Mouse (Mus musculus): Measurements from ENCODE around the gene Selenon. TPM values are rescaled to one million over a fixed set of nuclear protein-coding genes. Genes with fewer than 3 reads are reported as not detected.

Selenon gene
- polyA plus RNA-seq, 1 experiment from 2014 or later, result 43.6 TPM

DNA sequence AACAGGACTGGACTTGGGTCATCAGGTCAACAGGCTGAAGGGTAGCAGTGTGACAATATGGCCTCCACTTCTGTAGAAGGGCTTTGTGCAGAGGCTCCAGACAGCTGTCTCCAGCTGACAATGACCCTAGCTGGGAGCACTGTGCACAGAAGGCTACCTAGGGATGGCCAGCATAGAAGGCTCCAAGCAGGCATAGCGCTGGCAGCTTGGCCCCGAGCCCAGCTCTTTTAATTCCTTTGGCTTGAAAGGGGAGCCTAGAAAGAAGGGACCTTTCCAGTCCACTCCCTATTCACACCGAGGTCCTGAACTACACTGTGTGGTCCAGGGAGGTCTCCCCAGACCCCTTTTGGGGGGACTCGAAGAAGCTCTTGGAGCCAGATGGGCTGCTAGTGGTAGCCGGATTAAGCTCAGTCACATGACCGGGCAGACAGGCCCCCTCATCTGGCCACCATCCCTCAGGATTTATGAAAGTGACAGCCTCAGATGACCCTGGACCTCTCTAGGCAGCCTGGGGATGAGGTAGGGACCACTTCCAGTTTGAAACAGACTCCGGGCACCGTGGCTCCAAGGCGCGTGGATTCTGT lies 12.9 kb downstream of the Selenon start:
- no peak overlapping the region for H3K9ac ChIP-seq (ENCODE audit: low read length)
- no peak overlapping the region for H3K4me2 ChIP-seq (ENCODE audit: low read length)
- no peak overlapping the region for H3K4me3 ChIP-seq (ENCODE audit: control insufficient read depth in 1 of 2, insufficient read depth in 1 of 2, low read depth in 1 of 2, low read length in 2 of 2)
- H3K4me1 ChIP-seq (ENCODE audit: control insufficient read depth in 2 of 2, insufficient read depth in 2 of 2, low read length in 2 of 2), result peaks cover 3 to 7% of the 10 kb centered on the region in 2 experiments
- WGBS, result 83% methylated on average over 10 of the region's 10 CpGs
- ATAC-seq (ENCODE audit: insufficient number of reproducible peaks, insufficient read depth, low FRiP score, low read depth), result no peak
- H3K27me3 ChIP-seq (ENCODE audit: control insufficient read depth, insufficient read depth, low read length), result no peaks in the 10 kb centered on the region
- no peak overlapping the region for H3K27ac ChIP-seq (replicated peaks in 1 of 2; ENCODE audit: control insufficient read depth in 1 of 2, insufficient read depth in 1 of 2, low read depth in 2 of 2, low read length in 2 of 2)
- peaks cover 60% of the 10 kb centered on the region for H3K36me3 ChIP-seq (ENCODE audit: control insufficient read depth, insufficient read depth, low read length)
- H3K9me3 ChIP-seq (ENCODE audit: control insufficient read depth, low read length), result no peaks in the 10 kb centered on the region

DNA sequence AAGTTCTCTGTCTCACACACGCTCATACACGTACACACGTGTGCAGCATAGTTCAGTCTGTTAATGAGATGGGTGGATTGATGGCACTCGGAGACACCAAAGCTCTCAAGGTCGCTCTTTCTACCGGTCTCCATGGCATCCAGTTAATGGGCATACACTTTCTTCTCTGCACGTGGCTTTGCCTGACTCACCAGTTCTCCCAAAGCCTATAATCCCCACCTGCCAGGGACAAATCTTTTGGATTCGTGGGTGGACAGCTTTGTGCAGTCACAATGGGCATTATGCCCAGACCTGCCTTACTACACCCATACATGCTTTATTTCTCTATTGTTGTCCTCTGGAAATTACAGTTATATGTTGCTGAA lies 16.2 kb downstream of the Selenon start:
- Histone ChIP-seq H3K4me1 (ENCODE audit: control insufficient read depth in 2 of 2, insufficient read depth in 2 of 2, low read length in 2 of 2) (peaks cover 16 to 34% of the 10 kb centered on the region in 2 experiments), H3K27ac (replicated peaks in 1 of 2; ENCODE audit: control insufficient read depth in 1 of 2, insufficient read depth in 1 of 2, low read depth in 2 of 2, low read length in 2 of 2) (peak overlapping the region; percentile 44 to 93; a peak in 3 of 4 replicates), H3K4me3 (ENCODE audit: control insufficient read depth in 1 of 2, insufficient read depth in 1 of 2, low read depth in 1 of 2, low read length in 2 of 2) (peak overlapping the region; percentile 48 to 89), H3K9me3 (ENCODE audit: control insufficient read depth, low read length) (no peaks in the 10 kb centered on the region), H3K9ac (ENCODE audit: low read length) (peak overlapping the region; percentile 85), H3K27me3 (ENCODE audit: control insufficient read depth, insufficient read depth, low read length) (no peaks in the 10 kb centered on the region), H3K36me3 (ENCODE audit: control insufficient read depth, insufficient read depth, low read length) (peaks cover 45% of the 10 kb centered on the region), H3K4me2 (ENCODE audit: low read length) (peak overlapping the region; percentile 98)
- 11% methylated on average over 8 of the region's 8 CpGs for WGBS
- ATAC-seq (ENCODE audit: insufficient number of reproducible peaks, insufficient read depth, low FRiP score, low read depth), result no peak

DNA sequence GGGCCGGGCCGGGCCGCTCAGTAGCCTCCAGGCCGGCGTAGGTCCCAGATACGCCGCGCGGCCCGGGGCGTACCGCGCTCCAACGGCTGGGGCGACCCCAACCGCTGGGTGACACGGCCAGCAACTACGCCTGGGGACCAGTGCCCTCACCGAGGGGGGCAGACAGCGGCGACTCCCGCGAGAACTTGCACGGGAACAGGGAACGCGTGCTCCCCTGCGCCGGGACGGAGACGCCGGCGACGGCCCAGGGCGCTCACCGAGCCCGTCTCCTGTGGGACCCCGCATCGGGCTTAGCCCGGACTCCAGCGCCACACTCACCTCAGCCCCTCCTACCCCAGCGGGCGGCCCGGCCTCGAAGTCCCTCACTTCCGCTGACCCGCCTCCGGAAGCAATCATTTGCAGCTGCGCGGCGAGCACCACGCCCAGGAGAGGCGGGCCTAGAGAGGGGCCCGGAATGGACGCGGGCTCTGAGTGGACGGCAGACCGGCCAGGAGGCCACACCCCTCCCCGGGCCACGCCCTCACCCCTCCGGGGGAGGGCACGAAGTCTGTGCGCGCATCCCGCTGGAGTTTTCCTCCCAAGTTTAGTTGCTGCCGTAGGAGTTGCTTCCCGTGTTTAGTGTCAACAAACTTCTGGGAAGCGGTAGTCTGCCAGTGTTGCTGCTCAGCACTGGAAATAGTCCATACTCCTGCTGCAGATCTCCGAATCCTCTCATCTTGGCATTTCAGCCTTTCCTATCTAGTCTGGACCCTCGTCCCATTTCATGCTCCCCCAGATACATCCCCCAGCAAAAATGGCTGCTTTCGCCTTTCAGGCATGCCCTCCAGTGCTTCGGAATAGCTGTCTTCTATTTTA lies 16.8 kb downstream of the Selenon start, which contains the start of gene Mtfr1l:
Mtfr1l (minus strand) TSS at position 456 of the 855 bp plus-strand sequence.
- H3K9ac ChIP-seq (ENCODE audit: low read length), result peak within 1 kb of the TSS; percentile 85
- H3K27ac ChIP-seq (replicated peaks in 1 of 2; ENCODE audit: control insufficient read depth in 1 of 2, insufficient read depth in 1 of 2, low read depth in 2 of 2, low read length in 2 of 2), result peak within 1 kb of the TSS; percentile 78 to 93
- ATAC-seq (ENCODE audit: insufficient number of reproducible peaks, insufficient read depth, low FRiP score, low read depth), result peak; percentile 98
- peaks cover 45% of the 10 kb centered on the region for H3K36me3 ChIP-seq (ENCODE audit: control insufficient read depth, insufficient read depth, low read length)
- WGBS, result under 1% methylated on average over 71 of the region's 71 CpGs
- no peaks in the 10 kb centered on the region for H3K27me3 ChIP-seq (ENCODE audit: control insufficient read depth, insufficient read depth, low read length)
- no peaks in the 10 kb centered on the region for H3K9me3 ChIP-seq (ENCODE audit: control insufficient read depth, low read length)
- H3K4me1 ChIP-seq (ENCODE audit: control insufficient read depth in 2 of 2, insufficient read depth in 2 of 2, low read length in 2 of 2), result peaks cover 16 to 34% of the 10 kb centered on the region in 2 experiments
- H3K4me2 ChIP-seq (ENCODE audit: low read length), result peak within 1 kb of the TSS; percentile 98
- peak within 1 kb of the TSS; percentile 67 to 89 for H3K4me3 ChIP-seq (ENCODE audit: control insufficient read depth in 1 of 2, insufficient read depth in 1 of 2, low read depth in 1 of 2, low read length in 2 of 2)

DNA sequence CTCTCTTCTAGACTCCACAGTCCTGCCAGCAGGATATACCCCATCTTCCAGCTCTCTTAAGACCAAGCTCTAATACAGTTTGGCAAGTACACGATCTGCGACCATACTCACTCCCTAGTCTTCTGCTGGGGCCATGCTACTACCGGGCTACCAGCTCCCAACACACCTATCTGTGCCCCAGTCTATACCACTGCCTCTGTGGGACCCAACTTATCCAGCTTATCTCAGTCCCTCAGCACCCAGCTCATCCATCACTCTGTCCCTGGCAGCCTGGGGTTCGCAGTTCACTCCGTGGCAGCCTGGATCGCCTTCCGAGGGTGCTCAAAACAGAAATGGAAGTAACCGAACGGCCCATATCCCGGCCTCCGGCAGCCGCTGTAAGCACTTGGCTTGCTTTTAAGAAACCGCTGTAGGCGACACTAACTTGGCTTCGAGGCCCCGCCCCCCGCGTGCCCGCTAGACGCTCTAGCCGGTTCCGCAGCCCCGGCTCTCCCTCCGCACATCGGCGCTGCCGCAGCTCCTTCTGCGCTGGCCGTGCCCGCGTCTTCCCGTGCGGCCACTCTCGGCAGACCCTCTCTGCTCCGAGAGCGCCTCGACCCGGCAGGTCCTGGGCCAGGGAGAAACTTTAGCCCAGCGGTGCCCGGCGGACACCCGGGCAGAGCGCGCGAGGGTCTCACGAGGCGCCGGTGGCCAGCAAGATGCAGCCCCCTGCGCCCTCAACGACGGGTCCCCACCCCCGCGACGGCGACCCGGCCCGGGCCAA lies 17.7 kb downstream of the Selenon start:
- peak overlapping the region; percentile 67 to 89 for H3K4me3 ChIP-seq (ENCODE audit: control insufficient read depth in 1 of 2, insufficient read depth in 1 of 2, low read depth in 1 of 2, low read length in 2 of 2)
- peak overlapping the region; percentile 85 for H3K9ac ChIP-seq (ENCODE audit: low read length)
- no peaks in the 10 kb centered on the region for H3K9me3 ChIP-seq (ENCODE audit: control insufficient read depth, low read length)
- H3K4me1 ChIP-seq (ENCODE audit: control insufficient read depth in 2 of 2, insufficient read depth in 2 of 2, low read length in 2 of 2), result peaks cover 16 to 34% of the 10 kb centered on the region in 2 experiments
- H3K27me3 ChIP-seq (ENCODE audit: control insufficient read depth, insufficient read depth, low read length), result no peaks in the 10 kb centered on the region
- H3K27ac ChIP-seq (replicated peaks in 1 of 2; ENCODE audit: control insufficient read depth in 1 of 2, insufficient read depth in 1 of 2, low read depth in 2 of 2, low read length in 2 of 2), result peak overlapping the region; percentile 78 to 93
- peak overlapping the region; percentile 98 for H3K4me2 ChIP-seq (ENCODE audit: low read length)
- under 1% methylated on average over 57 of the region's 57 CpGs for WGBS
- peaks cover 45% of the 10 kb centered on the region for H3K36me3 ChIP-seq (ENCODE audit: control insufficient read depth, insufficient read depth, low read length)
- peak; percentile 18; the same call in 1 of the 2 replicates for ATAC-seq (ENCODE audit: insufficient number of reproducible peaks, insufficient read depth, low FRiP score, low read depth)

DNA sequence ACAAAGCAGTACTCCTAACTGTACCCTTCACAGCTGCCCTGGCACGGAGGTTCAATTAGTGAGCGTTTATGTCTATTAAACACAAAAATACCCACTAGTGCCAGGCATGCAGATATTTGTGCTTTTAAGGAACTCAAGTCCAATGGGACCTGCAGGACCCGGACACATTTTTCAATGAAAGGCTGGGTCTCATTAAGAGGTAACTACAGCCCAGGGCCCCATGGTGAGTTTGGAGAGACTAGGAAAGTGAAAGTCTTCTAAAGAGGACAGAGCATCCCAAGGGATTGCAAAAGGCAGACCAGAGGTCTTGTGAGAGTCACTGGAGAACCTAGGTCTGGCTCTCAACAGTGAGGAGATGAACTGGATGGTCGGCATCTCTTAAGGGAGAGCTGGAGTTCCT lies 18.5 kb downstream of the Selenon start:
- Histone ChIP-seq H3K4me3 (ENCODE audit: control insufficient read depth in 1 of 2, insufficient read depth in 1 of 2, low read depth in 1 of 2, low read length in 2 of 2) (peak overlapping the region; percentile 67 to 89; a peak in 1 of 4 replicates), H3K9me3 (ENCODE audit: control insufficient read depth, low read length) (no peaks in the 10 kb centered on the region), H3K4me1 (ENCODE audit: control insufficient read depth in 2 of 2, insufficient read depth in 2 of 2, low read length in 2 of 2) (peaks cover 16 to 34% of the 10 kb centered on the region in 2 experiments), H3K27me3 (ENCODE audit: control insufficient read depth, insufficient read depth, low read length) (no peaks in the 10 kb centered on the region), H3K36me3 (ENCODE audit: control insufficient read depth, insufficient read depth, low read length) (peaks cover 45% of the 10 kb centered on the region), H3K9ac (ENCODE audit: low read length) (peak overlapping the region; percentile 85), H3K4me2 (ENCODE audit: low read length) (peak overlapping the region; percentile 98), H3K27ac (replicated peaks in 1 of 2; ENCODE audit: control insufficient read depth in 1 of 2, insufficient read depth in 1 of 2, low read depth in 2 of 2, low read length in 2 of 2) (peak overlapping the region in 1 of 2 experiments; percentile 93; a peak in 1 of 4 replicates)
- 77% methylated on average over 4 of the region's 4 CpGs for WGBS
- no peak for ATAC-seq (ENCODE audit: insufficient number of reproducible peaks, insufficient read depth, low FRiP score, low read depth)

DNA sequence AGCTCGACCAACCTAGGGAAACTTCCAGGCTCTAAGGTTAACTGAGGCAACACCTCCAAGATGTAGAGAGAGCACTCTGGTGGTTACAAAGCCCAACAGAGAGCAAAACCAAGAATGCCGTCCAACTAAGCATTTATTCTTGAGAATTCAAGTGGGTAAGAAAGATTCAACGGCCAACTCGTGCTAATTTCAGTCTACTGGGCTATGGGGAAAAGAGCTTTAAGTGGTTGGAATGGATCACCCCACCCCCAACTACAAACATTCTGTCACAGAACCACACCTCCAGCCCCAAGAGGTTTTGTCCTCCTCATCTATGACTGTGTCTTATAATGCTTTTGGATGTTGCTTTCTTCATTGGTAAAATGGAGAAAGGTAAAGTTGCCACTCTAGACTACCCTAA lies 19.0 kb downstream of the Selenon start:
- no peak for ATAC-seq (ENCODE audit: insufficient number of reproducible peaks, insufficient read depth, low FRiP score, low read depth)
- WGBS, result 54% methylated on average over 4 of the region's 4 CpGs
- Histone ChIP-seq H3K27me3 (ENCODE audit: control insufficient read depth, insufficient read depth, low read length) (no peaks in the 10 kb centered on the region), H3K9ac (ENCODE audit: low read length) (no peak overlapping the region), H3K36me3 (ENCODE audit: control insufficient read depth, insufficient read depth, low read length) (peaks cover 45% of the 10 kb centered on the region), H3K4me2 (ENCODE audit: low read length) (no peak overlapping the region), H3K4me1 (ENCODE audit: control insufficient read depth in 2 of 2, insufficient read depth in 2 of 2, low read length in 2 of 2) (peaks cover 16 to 34% of the 10 kb centered on the region in 2 experiments), H3K9me3 (ENCODE audit: control insufficient read depth, low read length) (no peaks in the 10 kb centered on the region), H3K27ac (replicated peaks in 1 of 2; ENCODE audit: control insufficient read depth in 1 of 2, insufficient read depth in 1 of 2, low read depth in 2 of 2, low read length in 2 of 2) (no peak overlapping the region), H3K4me3 (ENCODE audit: control insufficient read depth in 1 of 2, insufficient read depth in 1 of 2, low read depth in 1 of 2, low read length in 2 of 2) (no peak overlapping the region)

DNA sequence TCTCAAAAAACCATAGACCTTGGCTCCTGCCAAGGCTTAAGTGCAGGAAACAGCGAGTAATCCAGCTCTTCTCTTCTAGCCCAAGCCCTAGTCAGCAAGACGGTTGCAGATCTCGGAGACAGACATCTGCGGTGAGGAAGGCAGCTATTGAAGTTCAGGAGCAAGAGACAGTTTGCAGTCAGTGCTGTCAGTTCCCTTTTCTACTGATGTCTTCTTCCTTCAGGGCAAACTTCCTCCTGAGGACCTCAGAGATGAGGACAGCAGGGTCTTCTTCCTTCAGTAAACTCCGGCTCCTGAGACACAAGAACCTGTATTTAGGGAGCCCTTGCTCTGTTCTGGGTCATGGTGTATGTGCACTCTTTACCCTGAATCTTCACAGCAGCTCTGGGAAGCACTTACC lies 25.7 kb downstream of the Selenon start:
- Histone ChIP-seq H3K4me3 (ENCODE audit: control insufficient read depth in 1 of 2, insufficient read depth in 1 of 2, low read depth in 1 of 2, low read length in 2 of 2) (no peak overlapping the region), H3K36me3 (ENCODE audit: control insufficient read depth, insufficient read depth, low read length) (peaks cover 94% of the 10 kb centered on the region), H3K27me3 (ENCODE audit: control insufficient read depth, insufficient read depth, low read length) (no peaks in the 10 kb centered on the region), H3K9ac (ENCODE audit: low read length) (no peak overlapping the region), H3K9me3 (ENCODE audit: control insufficient read depth, low read length) (no peaks in the 10 kb centered on the region), H3K4me2 (ENCODE audit: low read length) (no peak overlapping the region), H3K4me1 (ENCODE audit: control insufficient read depth in 2 of 2, insufficient read depth in 2 of 2, low read length in 2 of 2) (peaks cover 0 to under 1% of the 10 kb centered on the region in 2 experiments; a peak in 1 of 4 replicates), H3K27ac (replicated peaks in 1 of 2; ENCODE audit: control insufficient read depth in 1 of 2, insufficient read depth in 1 of 2, low read depth in 2 of 2, low read length in 2 of 2) (no peak overlapping the region)
- ATAC-seq (ENCODE audit: insufficient number of reproducible peaks, insufficient read depth, low FRiP score, low read depth), result no peak
- 85% methylated on average over 5 of the region's 5 CpGs for WGBS

Data from heart, embryonic 14.5 days (tissue).